Mouse (Mus musculus) cerebellum, adult 9-10 months (tissue): Measurements from ENCODE around the gene Klf16.

Experiments
- DNase-seq: peaks from one replicate; pipeline ENCODE4 v3.0.0; 2022

Gene Klf16

DNA sequence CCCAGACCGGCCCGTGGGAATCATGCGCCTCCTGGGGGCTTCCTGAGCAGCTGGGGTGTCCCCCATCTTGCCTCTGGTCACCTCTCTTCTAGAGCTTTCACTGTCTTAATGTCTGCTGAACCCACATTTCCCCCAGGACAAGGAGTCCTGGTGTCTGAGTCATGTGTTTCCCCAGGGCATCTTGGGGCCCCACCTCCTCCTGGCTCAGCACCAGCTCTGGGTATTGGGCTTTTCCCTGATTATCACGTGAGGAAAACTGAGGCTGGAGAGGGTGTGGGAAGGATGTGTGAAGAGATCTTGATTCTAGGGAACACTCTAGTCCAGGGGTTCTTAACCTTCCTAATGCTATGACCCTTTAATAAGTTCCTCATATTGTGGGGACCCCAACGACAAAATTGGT, 38.9 kb downstream of the Klf16 start:
- no peak for DNase-seq

DNA sequence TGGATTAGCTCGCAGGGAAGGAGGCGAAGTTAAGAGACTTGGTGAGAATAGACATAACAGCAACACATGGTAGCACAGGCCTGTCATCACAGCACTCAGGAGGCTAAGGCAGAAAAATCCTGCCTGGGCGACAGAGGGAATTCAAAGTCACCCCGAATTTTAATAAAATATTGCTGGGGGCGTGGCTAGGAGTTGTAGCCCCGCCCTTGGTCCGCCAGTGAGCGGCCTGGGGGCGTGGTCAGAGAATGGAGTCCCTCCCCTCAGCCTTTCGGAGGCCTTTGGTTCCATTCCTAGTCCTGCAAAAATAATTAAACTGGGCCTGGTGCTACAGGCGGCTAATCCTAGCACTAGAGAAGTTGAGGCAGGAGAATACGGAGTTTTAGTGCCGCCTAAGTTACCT, 41.4 kb downstream of the Klf16 start:
- DNase-seq, result no peak

DNA sequence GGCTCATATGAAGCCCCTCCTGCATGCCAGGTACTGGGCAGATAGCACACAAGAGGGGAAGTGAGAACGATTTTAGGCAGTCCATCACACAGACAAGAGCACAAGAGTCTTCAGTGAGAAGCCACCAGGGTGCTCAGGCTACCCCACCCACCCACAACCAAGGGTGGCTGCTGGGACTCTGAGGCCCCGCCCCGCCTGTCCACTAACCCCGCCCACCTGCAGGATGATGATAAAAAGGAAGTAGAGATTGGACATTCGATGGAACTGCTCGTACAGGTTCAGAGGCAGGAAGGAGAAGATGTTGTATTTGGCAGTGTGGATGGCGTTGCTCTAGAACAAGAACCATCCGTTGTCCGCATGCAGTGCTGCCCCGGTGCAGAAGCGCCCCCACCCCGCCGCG, 42.0 kb downstream of the Klf16 start:
- DNase-seq, result no peak

DNA sequence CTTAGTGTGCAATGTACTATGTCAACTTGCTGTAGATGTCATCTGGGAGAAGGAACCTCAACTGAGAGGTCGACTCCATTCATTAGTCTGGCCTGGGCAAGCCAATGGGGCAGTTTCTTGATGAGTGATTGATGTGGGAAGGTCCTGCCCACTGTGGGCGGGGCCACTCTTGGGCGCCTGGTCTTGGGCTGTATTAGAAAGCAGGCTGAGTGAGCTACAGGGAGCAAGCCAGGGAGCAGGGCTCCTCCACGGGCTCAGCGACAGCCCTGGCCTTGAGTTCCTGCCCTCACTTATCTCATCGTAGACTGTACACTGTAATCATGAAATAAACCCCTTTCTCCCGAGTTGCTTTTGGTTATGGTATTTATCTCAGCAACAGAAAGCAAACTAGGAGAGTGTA, 43.4 kb downstream of the Klf16 start:
- DNase-seq, result no peak

DNA sequence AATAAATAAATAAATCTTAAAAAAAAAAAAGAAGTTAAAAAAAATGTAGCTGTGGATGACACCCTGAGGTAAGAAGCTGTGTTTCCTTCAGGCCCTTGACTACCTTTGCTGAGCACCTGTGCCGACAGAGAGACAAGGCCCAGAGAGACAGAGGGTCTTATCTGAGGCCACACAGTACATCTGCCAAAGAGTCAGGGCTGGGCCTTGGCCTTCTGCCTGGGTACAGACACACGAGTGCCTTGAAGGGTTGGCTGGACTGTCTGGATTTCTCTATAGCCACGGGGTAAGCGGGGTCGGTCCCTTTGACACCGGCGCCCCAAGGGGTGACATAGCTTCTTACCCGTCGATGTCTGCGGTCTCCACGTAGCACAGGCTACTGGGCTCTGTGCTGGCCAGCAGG, 44.3 kb downstream of the Klf16 start:
- DNase-seq, result no peak

DNA sequence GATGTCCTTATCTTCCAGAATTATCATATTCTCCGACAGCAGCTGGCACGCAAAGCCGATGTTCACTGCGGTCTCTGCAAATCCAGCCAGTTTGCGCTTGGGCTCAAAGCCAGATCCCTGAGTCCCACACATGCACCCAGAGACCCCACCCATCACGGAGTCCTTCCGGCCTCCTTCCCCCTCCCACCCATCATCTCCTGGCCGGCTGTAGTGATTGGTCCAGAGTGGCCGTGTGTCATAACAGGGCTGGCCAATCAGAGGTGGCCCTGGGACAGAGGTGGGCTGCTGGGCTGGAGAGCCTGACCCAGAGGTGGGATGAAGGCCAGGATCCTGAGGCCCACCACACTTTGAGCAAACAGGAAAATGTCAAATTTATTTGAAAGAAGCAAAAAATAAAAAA, 50.9 kb downstream of the Klf16 start:
- DNase-seq, result no peak

DNA sequence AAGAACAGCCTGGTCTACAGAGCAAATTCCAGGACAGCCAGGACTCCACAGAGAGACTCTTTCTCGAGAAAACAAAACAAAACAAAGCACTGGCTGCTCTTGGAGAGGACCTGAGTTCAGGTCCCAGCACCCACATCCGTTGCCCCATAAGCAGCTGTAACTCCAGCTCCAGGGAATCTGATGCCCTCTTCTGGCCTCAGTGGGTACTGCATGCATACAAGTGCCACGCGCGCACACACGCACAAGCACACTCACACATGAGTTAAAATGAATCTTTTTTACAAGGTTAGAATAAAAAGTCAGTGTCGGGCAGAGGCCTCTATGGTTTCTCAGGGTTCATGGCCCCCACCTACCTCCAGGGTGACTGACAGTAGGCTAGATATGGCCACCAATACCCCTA, 53.8 kb downstream of the Klf16 start:
- DNase-seq, result no peak

DNA sequence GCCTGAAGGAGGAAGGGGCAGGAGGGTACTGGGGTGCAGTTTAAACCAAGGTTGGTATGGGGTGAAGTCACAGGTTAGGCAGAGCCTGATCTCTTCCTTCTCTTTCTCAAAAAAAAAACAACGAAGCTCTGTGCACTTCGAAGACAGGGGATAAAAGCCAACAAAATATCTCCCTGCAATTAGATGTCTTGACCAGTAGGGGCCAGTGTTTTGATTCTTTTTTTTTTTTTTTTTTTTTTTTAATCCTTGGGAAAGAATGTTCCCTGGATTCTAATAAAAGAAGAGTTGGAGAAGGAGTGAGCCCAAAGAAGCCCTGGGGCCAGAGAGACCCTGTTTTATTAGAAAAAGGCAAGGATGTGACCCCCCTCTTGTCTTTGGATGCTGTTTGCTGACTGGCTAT, 57.8 kb downstream of the Klf16 start:
- DNase-seq, result no peak
